Mouse (Mus musculus): ENCODE results near the gene Lgi1. TPM values are rescaled to one million over a fixed set of nuclear protein-coding genes. Genes with fewer than 3 reads are reported as not detected.

Gene Lgi1
- polyA plus RNA-seq, 1 experiment from 2014 or later, result 1.9 TPM

DNA sequence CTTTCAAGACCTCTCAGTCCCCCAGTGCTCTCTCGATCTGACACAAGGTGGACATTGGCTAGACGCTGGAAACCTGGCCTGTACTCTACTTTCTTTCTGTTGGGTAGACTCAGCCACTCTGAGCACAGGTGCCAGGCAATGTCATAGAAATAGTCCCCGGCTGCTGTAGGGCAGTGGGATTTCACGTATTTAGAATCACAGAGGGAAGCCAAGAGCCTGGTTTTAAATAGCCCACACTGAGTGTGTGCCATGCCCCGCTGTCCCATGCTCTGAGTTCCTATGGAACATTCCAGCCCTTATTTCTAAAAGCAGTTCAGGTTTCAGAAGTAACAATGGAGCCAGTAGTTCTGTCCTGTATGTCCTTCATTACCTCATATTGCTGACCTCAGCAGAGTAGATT lies 3.1 kb downstream of the Lgi1 start:
- no peaks in the 10 kb centered on the region for H3K9me3 ChIP-seq
- ATAC-seq (ENCODE audit: low FRiP score, low read depth), result no peak
- H3K4me2 ChIP-seq (replicated peaks), result no peak overlapping the region
- H3K27ac ChIP-seq, result no peak overlapping the region
- H3K36me3 ChIP-seq, result no peaks in the 10 kb centered on the region
- no peak overlapping the region for H3K9ac ChIP-seq
- H3K4me3 ChIP-seq, result no peak overlapping the region
- H3K27me3 ChIP-seq, result peaks cover 21% of the 10 kb centered on the region
- 57% methylated on average over 5 of the region's 5 CpGs for WGBS
- peaks cover 17% of the 10 kb centered on the region for H3K4me1 ChIP-seq

DNA sequence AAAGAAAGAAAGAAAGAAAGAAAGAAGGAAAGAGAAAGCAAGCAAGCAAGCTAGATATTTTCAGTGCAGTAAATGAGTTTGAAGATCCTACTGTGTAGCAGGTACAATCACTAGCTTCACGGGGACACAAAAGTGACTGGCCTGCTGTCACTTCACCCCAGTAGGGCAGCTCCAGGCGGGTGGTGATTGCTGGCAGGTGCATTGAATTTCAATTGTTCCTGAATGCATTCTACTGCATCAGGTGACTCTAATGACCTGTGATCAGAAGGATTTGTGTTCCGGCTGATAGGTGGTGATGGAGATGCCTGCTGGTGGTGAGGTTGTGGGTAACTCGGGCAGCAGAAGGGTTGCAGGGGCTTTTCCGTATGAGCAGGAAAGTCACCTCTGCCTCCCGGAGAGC lies 6.7 kb downstream of the Lgi1 start:
- H3K36me3 ChIP-seq, result no peaks in the 10 kb centered on the region
- 17% methylated on average over 6 of the region's 6 CpGs for whole genome bisulfite sequencing

DNA sequence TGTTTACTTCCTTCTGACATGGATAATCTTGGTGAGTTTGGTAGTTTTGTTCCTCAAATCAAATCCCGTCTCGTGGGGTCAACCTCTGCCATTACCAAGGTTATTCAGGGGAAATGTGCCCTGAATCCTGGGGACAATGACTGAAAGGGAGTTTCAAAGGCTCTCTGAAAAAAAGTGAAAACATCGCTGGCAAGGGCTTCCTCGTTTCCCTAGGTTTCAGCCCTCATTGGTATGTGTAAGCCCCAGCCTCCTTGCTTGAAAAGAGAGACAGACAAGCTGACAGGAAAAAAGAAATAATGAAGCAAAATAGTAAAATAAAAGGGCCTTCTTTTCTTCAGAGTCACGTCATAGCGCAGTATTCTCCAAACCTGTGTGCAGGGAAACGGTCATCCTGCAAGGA lies 9.5 kb downstream of the Lgi1 start:
- Histone ChIP-seq H3K27me3 (peaks cover 3% of the 10 kb centered on the region; the same call in 1 of the 2 replicates), H3K4me2 (replicated peaks) (no peak overlapping the region), H3K4me3 (no peak overlapping the region), H3K9ac (no peak overlapping the region), H3K27ac (no peak overlapping the region), H3K4me1 (no peaks in the 10 kb centered on the region), H3K36me3 (no peaks in the 10 kb centered on the region), H3K9me3 (no peaks in the 10 kb centered on the region)
- ATAC-seq (ENCODE audit: low FRiP score, low read depth), result no peak
- WGBS, result 77% methylated on average over 7 of the region's 7 CpGs

More for the DNA sequence above, 6.7 kb downstream of the Lgi1 start:
- H3K27ac ChIP-seq, result no peak overlapping the region
- peaks cover 3% of the 10 kb centered on the region; the same call in 1 of the 2 replicates for H3K27me3 ChIP-seq
- no peak overlapping the region for H3K9ac ChIP-seq
- H3K4me1 ChIP-seq, result 0 out of 2 replicates have a peak, but pooled peaks cover 5% of the 10 kb centered on the region
- H3K4me2 ChIP-seq (replicated peaks), result no peak overlapping the region
- H3K4me3 ChIP-seq, result no peak overlapping the region
- no peaks in the 10 kb centered on the region for H3K9me3 ChIP-seq
- ATAC-seq (ENCODE audit: low FRiP score, low read depth), result no peak

DNA sequence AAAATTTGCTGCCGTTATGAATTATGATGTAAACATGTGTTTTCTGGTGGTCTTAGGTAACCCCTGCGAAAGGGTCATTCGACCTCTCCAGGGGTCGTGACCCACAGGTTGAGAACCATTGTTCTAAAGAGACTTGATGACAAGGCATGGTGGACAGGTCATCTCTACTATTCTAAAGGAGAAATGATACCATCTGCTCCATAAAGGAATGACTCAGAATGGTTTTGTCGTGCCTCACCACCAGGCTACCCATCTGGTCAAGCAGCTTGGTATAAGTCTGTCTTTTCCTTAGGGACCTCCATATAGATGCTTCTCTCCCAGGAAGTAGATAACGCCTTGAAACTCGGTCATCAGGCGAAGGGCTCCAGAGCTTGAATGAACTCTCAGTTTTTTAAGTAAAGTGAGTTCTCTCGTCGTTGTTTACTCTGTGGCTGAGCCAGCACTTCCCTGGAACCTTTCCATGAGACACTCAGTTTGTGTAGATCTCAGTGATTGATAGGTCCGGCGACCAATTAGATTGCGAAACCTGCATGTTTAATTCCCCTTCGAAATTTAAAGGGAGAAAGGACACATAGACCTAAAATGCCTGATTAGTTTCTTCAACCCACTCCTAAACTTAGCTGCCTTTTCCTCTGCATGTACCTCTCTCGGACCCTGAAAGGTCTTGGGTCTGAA lies 10.5 kb downstream of the Lgi1 start:
- no peak overlapping the region for H3K9ac ChIP-seq
- ATAC-seq (ENCODE audit: low FRiP score, low read depth), result no peak
- no peaks in the 10 kb centered on the region for H3K4me1 ChIP-seq
- H3K36me3 ChIP-seq, result no peaks in the 10 kb centered on the region
- H3K4me3 ChIP-seq, result no peak overlapping the region
- WGBS, result 86% methylated on average over 15 of the region's 15 CpGs
- no peak overlapping the region for H3K4me2 ChIP-seq (replicated peaks)
- no peaks in the 10 kb centered on the region for H3K9me3 ChIP-seq
- H3K27ac ChIP-seq, result no peak overlapping the region
- peaks cover 3% of the 10 kb centered on the region; the same call in 1 of the 2 replicates for H3K27me3 ChIP-seq

- Histone ChIP-seq H3K27ac (no peak overlapping the region), H3K9me3 (no peaks in the 10 kb centered on the region), H3K4me2 (replicated peaks) (no peak overlapping the region), H3K9ac (no peak overlapping the region), H3K4me1 (no peaks in the 10 kb centered on the region), H3K27me3 (no peaks in the 10 kb centered on the region; the same call in 1 of the 2 replicates), H3K4me3 (no peak overlapping the region), H3K36me3 (no peaks in the 10 kb centered on the region)
- ATAC-seq (ENCODE audit: low FRiP score, low read depth), result no peak
- WGBS, result 80% methylated on average over 4 of the region's 4 CpGs
Measured at GRCm38 (mm10) chr19:38276226-38276625, 11.9 kb downstream of the Lgi1 start.

- WGBS, result 94% methylated on average over 10 of the region's 10 CpGs
- H3K27ac ChIP-seq, result no peak overlapping the region
- no peak for ATAC-seq (ENCODE audit: low FRiP score, low read depth)
Measured at GRCm38 (mm10) chr19:38280242-38280641, 15.9 kb downstream of the Lgi1 start.

GRCm38 (mm10) chr19:38282407-38282806 lies 18.1 kb downstream of the Lgi1 start:
- Histone ChIP-seq H3K4me3 (no peak overlapping the region), H3K36me3 (no peaks in the 10 kb centered on the region), H3K9me3 (no peaks in the 10 kb centered on the region), H3K27ac (no peak overlapping the region), H3K4me1 (peaks cover 8% of the 10 kb centered on the region; the same call in 1 of the 2 replicates), H3K4me2 (replicated peaks) (no peak overlapping the region), H3K27me3 (no peaks in the 10 kb centered on the region), H3K9ac (no peak overlapping the region)
- 11% methylated on average over 2 of the region's 2 CpGs for WGBS
- peak; percentile 67 for ATAC-seq (ENCODE audit: low FRiP score, low read depth)

More at GRCm38 (mm10) chr19:38280242-38280641, 15.9 kb downstream of the Lgi1 start:
- H3K9me3 ChIP-seq, result no peaks in the 10 kb centered on the region
- H3K9ac ChIP-seq, result no peak overlapping the region
- H3K4me1 ChIP-seq, result peaks cover 8% of the 10 kb centered on the region; the same call in 1 of the 2 replicates
- no peak overlapping the region for H3K4me2 ChIP-seq (replicated peaks)
- H3K27me3 ChIP-seq, result no peaks in the 10 kb centered on the region
- no peaks in the 10 kb centered on the region for H3K36me3 ChIP-seq
- H3K4me3 ChIP-seq, result no peak overlapping the region

DNA sequence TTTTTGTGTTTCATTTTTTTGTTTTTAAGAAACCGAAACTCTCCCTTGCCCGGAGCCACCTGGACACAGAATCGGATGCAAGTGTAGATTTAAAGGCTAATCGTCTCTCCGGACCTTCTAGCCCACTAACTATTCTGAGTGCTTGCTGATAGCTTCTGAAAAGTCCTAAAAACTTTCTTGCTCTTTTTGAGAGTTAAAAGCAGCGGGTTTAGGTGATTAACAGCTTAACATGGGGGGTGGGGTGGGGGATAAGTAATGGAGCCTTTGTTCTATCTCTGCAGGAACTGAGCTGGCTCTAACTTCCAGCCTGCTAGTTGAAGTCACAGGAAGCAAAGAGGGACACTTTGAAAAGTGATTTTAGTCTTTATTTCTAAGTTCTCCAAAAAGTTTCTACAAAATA lies 24.2 kb downstream of the Lgi1 start:
- ATAC-seq (ENCODE audit: low FRiP score, low read depth), result no peak
- no peak overlapping the region for H3K27ac ChIP-seq
- H3K4me2 ChIP-seq (replicated peaks), result no peak overlapping the region
- H3K4me1 ChIP-seq, result no peaks in the 10 kb centered on the region
- no peaks in the 10 kb centered on the region for H3K9me3 ChIP-seq
- H3K27me3 ChIP-seq, result no peaks in the 10 kb centered on the region
- no peaks in the 10 kb centered on the region for H3K36me3 ChIP-seq
- H3K9ac ChIP-seq, result no peak overlapping the region
- no peak overlapping the region for H3K4me3 ChIP-seq
- WGBS, result 63% methylated on average over 6 of the region's 6 CpGs

DNA sequence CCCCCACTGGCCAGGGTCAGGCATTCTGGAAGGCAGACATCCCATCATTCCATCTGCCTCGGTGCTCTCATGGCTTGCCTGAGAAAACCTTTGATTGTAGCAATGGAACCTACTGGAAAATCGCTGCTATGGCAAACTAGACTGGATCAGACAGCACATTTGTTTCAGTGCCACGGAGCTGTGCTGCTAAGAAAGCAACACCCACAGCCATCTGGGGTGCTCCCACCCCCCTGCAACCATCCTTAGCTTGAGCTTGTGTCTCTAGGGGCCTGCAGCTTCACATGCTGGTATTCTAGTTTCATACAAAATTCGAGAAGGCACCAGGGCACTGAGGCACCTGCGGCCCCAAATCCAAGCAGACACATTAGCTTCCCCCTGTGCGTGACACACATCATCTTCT lies 27.1 kb downstream of the Lgi1 start:
- Histone ChIP-seq H3K4me1 (no peaks in the 10 kb centered on the region), H3K27ac (no peak overlapping the region), H3K4me3 (no peak overlapping the region), H3K4me2 (replicated peaks) (no peak overlapping the region), H3K9ac (no peak overlapping the region), H3K27me3 (no peaks in the 10 kb centered on the region), H3K36me3 (no peaks in the 10 kb centered on the region), H3K9me3 (no peaks in the 10 kb centered on the region)
- ATAC-seq (ENCODE audit: low FRiP score, low read depth), result no peak
- 85% methylated on average over 6 of the region's 6 CpGs for WGBS

DNA sequence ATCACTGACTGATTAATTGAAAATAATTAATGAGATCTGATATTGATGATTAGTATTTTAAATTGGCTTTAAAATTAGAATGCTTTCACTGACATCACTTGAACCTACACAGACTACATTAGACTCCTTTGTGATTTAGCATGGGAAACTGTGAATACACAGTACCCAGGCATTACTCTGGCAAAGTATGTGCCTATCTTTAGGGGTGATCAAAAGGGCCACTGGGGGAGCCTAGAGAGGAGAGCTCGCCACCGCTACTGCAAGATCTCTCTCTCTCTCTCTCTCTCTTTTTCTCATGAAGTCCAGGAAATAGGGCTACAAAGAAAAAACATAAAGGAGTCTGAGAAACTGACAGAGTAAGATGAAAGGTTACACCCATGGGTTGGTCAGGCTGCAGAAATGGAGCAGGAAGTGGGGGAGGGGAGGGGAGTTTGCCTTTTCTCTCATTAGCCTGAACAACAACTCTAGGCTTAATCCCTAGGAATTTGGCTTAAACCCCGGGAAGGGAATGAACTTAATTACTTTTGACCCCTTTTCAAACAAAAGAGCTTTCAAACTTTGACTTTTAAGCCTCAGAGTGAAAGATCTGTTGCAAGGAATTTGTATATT lies 33.8 kb downstream of the Lgi1 start:
- Histone ChIP-seq H3K4me1 (peaks cover 5% of the 10 kb centered on the region; the same call in 1 of the 2 replicates), H3K27me3 (no peaks in the 10 kb centered on the region), H3K27ac (peak overlapping the region; percentile 61; the same call in 1 of the 2 replicates), H3K9ac (no peak overlapping the region), H3K4me2 (replicated peaks) (no peak overlapping the region), H3K9me3 (no peaks in the 10 kb centered on the region), H3K4me3 (no peak overlapping the region), H3K36me3 (no peaks in the 10 kb centered on the region)
- WGBS, result 11% methylated on average over 3 of the region's 3 CpGs
- ATAC-seq (ENCODE audit: low FRiP score, low read depth), result no peak

DNA sequence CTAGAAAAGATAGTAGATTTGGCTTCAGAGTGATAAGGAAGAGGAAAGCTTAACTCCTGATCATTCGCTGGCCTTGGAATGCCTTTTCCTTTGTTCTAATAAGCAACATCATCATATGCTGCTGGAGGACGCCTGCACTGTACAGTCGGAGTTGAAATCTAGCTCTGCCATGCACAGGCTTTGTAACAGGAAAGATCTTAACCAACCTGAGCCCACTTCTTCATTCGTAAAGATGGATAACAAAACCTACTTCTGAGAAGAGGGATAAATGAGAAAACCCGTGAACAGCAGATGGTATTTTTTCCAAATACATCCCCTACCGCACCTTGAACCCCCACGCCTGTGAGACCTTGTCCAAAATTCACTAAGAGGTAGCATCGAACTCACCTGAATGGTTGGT lies 43.8 kb downstream of the Lgi1 start:
- Histone ChIP-seq H3K36me3 (no peaks in the 10 kb centered on the region), H3K27me3 (no peaks in the 10 kb centered on the region), H3K27ac (no peak overlapping the region), H3K4me3 (no peak overlapping the region), H3K9me3 (no peaks in the 10 kb centered on the region), H3K4me2 (replicated peaks) (no peak overlapping the region), H3K4me1 (no peaks in the 10 kb centered on the region), H3K9ac (no peak overlapping the region)
- WGBS, result 93% methylated on average over 8 of the region's 8 CpGs
- ATAC-seq (ENCODE audit: low FRiP score, low read depth), result no peak

GRCm38 (mm10) chr19:38315099-38315498 lies 50.8 kb downstream of the Lgi1 start:
- H3K27ac ChIP-seq, result no peak overlapping the region
- H3K27me3 ChIP-seq, result no peaks in the 10 kb centered on the region
- peaks cover 7% of the 10 kb centered on the region for H3K9me3 ChIP-seq
- no peak overlapping the region for H3K4me2 ChIP-seq (replicated peaks)
- 80% methylated on average over 7 of the region's 7 CpGs for WGBS
- H3K4me3 ChIP-seq, result no peak overlapping the region
- no peak for ATAC-seq (ENCODE audit: low FRiP score, low read depth)
- no peaks in the 10 kb centered on the region for H3K36me3 ChIP-seq
- no peak overlapping the region for H3K9ac ChIP-seq
- H3K4me1 ChIP-seq, result no peaks in the 10 kb centered on the region

Data from limb, embryonic 13.5 days (tissue).